Mouse (Mus musculus) forebrain, postnatal 0 days (tissue): Measurements from ENCODE around the gene Dnase1l2. TPM values are rescaled to one million over a fixed set of nuclear protein-coding genes. Genes with fewer than 3 reads are reported as not detected.

Source experiments
- ATAC-seq: fragments of 200-750 bp; cut with Nextera tagmentation; 2 replicates; pipeline ENCODE4 v1.8.0; 2017; ENCODE audit warnings: mild to moderate bottlenecking, moderate library complexity
- DNase-seq: peaks from one replicate; pipeline ENCODE4 v3.0.0-alpha.2; 2015
- H3K27ac ChIP-seq: fragments of 300-500 bp; sonication (generic); 2 replicates; pipeline ENCODE4 v1.5.1; 2014; ENCODE audit warnings: low read depth, mild to moderate bottlenecking, antibody characterized with exemption, low read length, moderate library complexity, mixed read lengths
- H3K27me3 ChIP-seq: fragments of 300-500 bp; sonication (generic); 2 replicates; pipeline ENCODE4 v1.6.1; 2014; ENCODE audit warnings: mild to moderate bottlenecking, low read length, mixed read lengths; ENCODE audit not compliant: insufficient read depth
- H3K36me3 ChIP-seq: fragments of 300-500 bp; sonication (generic); 2 replicates; pipeline ENCODE4 v1.6.1; 2014; ENCODE audit warnings: mild to moderate bottlenecking, moderate library complexity; ENCODE audit not compliant: insufficient read depth
- H3K4me1 ChIP-seq: fragments of 300-500 bp; sonication (generic); 2 replicates; pipeline ENCODE4 v1.6.1; 2014; ENCODE audit warnings: antibody characterized with exemption; ENCODE audit not compliant: insufficient read depth
- H3K4me2 ChIP-seq: fragments of 300-500 bp; sonication (generic); 2 replicates; pipeline ENCODE4 v1.6.1; 2014; ENCODE audit warnings: low read depth, mild to moderate bottlenecking, moderate library complexity
- H3K4me3 ChIP-seq: fragments of 300-500 bp; sonication (generic); 2 replicates; pipeline ENCODE4 v1.5.1; 2014; ENCODE audit warnings: low read depth, low read length, mixed read lengths
- H3K9ac ChIP-seq: fragments of 300-500 bp; sonication (generic); 2 replicates; pipeline ENCODE4 v1.6.1; 2014; ENCODE audit warnings: mild to moderate bottlenecking
- H3K9me3 ChIP-seq: fragments of 300-500 bp; sonication (generic); 2 replicates; pipeline ENCODE4 v1.6.1; 2016; ENCODE audit warnings: low read length
- CTCF ChIP-seq: sonication (generic); IDR thresholded peaks from 2 replicates; pipeline ENCODE4 v1.5.1; 2016; ENCODE audit warnings: antibody characterized with exemption, control low read depth, low read depth
- WGBS: fragments of 180-500 bp; shearing (Covaris S2); extraction: QIAGEN DNeasy Blood & Tissue Kit; methylation state at CpG from one replicate; pipeline ENCODE4 v1.1.7; 2014; 5-methylcytosine and 5-hydroxymethylcytosine counted together
- polyA plus RNA-seq: library from polyadenylated mRNA; unstranded; fragments of >200 nt; fragmentation: Nextera tagmentation; extraction: Ambion mirVana; gene quantifications from 2 replicates; pipeline ENCODE4 v1.2.1, GENCODE M21; 2015
- total RNA-seq: library from RNA; depleted of rRNA; stranded (reverse); fragments of >200 nt; gene quantifications from 2 replicates; pipeline ENCODE4 v1.2.3, GENCODE M21; 2014; rRNA removed

The Dnase1l2 gene
- total and polyA plus RNA-seq, 2 experiments from 2014 or later: 0.92 to 4.7 TPM

DNA sequence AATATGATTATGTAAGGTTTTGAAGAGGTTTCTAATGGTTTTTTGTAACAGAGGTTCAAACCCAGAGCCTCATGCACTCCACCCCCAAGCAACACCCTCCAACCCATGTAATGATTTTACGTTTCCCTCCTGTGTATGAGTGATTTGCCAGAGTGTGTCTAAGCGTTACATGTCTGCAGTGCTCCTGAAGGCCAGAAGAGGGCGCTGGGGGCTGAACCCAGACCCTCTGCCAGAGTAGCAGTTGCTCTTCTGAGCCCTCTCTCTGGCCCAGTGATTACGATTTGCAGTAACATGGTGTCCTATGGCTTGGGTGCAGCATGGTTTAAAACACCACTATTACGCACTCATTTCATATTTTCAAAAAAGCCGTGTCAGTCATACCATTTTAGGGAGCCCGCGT, 51.8 kb downstream of the Dnase1l2 start:
- no peaks in the 10 kb centered on the region for H3K4me1 ChIP-seq
- peaks cover 72% of the 10 kb centered on the region for H3K36me3 ChIP-seq
- no peak overlapping the region for H3K27ac ChIP-seq
- H3K9me3 ChIP-seq: no peaks in the 10 kb centered on the region
- no peak for DNase-seq
- peak; percentile 56 for TF ChIP-seq CTCF
- WGBS: 70% methylated on average over 8 of the region's 8 CpGs
- H3K9ac ChIP-seq: no peak overlapping the region
- H3K4me3 ChIP-seq: no peak overlapping the region
- H3K27me3 ChIP-seq: no peaks in the 10 kb centered on the region
- no peak for ATAC-seq
- no peak overlapping the region for H3K4me2 ChIP-seq

Other genes with a start within 250 kb of the Dnase1l2 start
- 94.5 and 113 TPM in 2 replicates for gene Tbc1d24, start 237.5 kb downstream of the Dnase1l2 start, total RNA-seq
- gene Tbc1d24, start 237.5 kb downstream of the Dnase1l2 start, polyA plus RNA-seq: 15.7 and 23.5 TPM in 2 replicates
- 18.3 and 19.6 TPM in 2 replicates for gene Ntn3, start 233.6 kb downstream of the Dnase1l2 start, total RNA-seq
- 2.9 and 4.0 TPM in 2 replicates for gene Ntn3, start 233.6 kb downstream of the Dnase1l2 start, polyA plus RNA-seq
- gene Tedc2, start 222.3 kb downstream of the Dnase1l2 start, total RNA-seq: 19.7 and 20.1 TPM in 2 replicates
- gene Tedc2, start 222.3 kb downstream of the Dnase1l2 start, polyA plus RNA-seq: 9.6 and 10.0 TPM in 2 replicates
- gene Ccnf, start 191.6 kb downstream of the Dnase1l2 start, total RNA-seq: 6.2 and 7.4 TPM in 2 replicates
- gene Ccnf, start 191.6 kb downstream of the Dnase1l2 start, polyA plus RNA-seq: 4.1 and 6.9 TPM in 2 replicates
- 0.38 and 0.62 TPM in 2 replicates for gene Abca17, start 92.0 kb downstream of the Dnase1l2 start, total RNA-seq
- 0.70 and 0.86 TPM in 2 replicates for gene Abca17, start 92.0 kb downstream of the Dnase1l2 start, polyA plus RNA-seq
- 53.0 and 71.2 TPM in 2 replicates for gene Abca3, start 91.2 kb downstream of the Dnase1l2 start, total RNA-seq
- 15.5 and 22.9 TPM in 2 replicates for gene Abca3, start 91.2 kb downstream of the Dnase1l2 start, polyA plus RNA-seq
- 289 and 291 TPM in 2 replicates for gene Rnps1, start 28.5 kb downstream of the Dnase1l2 start, total RNA-seq
- gene Rnps1, start 28.5 kb downstream of the Dnase1l2 start, polyA plus RNA-seq: 361 and 363 TPM in 2 replicates
- gene Eci1, start 16.5 kb downstream of the Dnase1l2 start, total RNA-seq: 20.2 and 22.0 TPM in 2 replicates
- 23.3 and 30.0 TPM in 2 replicates for gene Eci1, start 16.5 kb downstream of the Dnase1l2 start, polyA plus RNA-seq
- 34.2 and 37.5 TPM in 2 replicates for gene E4f1, start 27.2 kb upstream of the Dnase1l2 start, total RNA-seq
- gene E4f1, start 27.2 kb upstream of the Dnase1l2 start, polyA plus RNA-seq: 9.2 and 25.6 TPM in 2 replicates
- gene Pgp, start 27.3 kb upstream of the Dnase1l2 start, total RNA-seq: 37.8 and 39.5 TPM in 2 replicates
- 68.1 and 72.5 TPM in 2 replicates for gene Pgp, start 27.3 kb upstream of the Dnase1l2 start, polyA plus RNA-seq
- 1.2 and 2.0 TPM in 2 replicates for gene Bricd5, start 30.8 kb upstream of the Dnase1l2 start, total RNA-seq
- gene Bricd5, start 30.8 kb upstream of the Dnase1l2 start, polyA plus RNA-seq: 1.6 and 4.3 TPM in 2 replicates
- gene Mlst8, start 36.0 kb upstream of the Dnase1l2 start, total RNA-seq: 36.5 and 45.5 TPM in 2 replicates
- 23.9 and 28.2 TPM in 2 replicates for gene Mlst8, start 36.0 kb upstream of the Dnase1l2 start, polyA plus RNA-seq
- 90.0 and 113 TPM in 2 replicates for gene Caskin1, start 45.5 kb upstream of the Dnase1l2 start, total RNA-seq
- gene Caskin1, start 45.5 kb upstream of the Dnase1l2 start, polyA plus RNA-seq: 14.9 and 25.3 TPM in 2 replicates
- gene Traf7, start 84.8 kb upstream of the Dnase1l2 start, total RNA-seq: 145 and 168 TPM in 2 replicates
- gene Traf7, start 84.8 kb upstream of the Dnase1l2 start, polyA plus RNA-seq: 81.4 and 82.0 TPM in 2 replicates
- 5.0 and 7.1 TPM in 2 replicates for gene Rab26, start 91.1 kb upstream of the Dnase1l2 start, total RNA-seq
- 10.1 and 12.4 TPM in 2 replicates for gene Rab26, start 91.1 kb upstream of the Dnase1l2 start, polyA plus RNA-seq
- 48.9 and 58.8 TPM in 2 replicates for gene Pkd1, start 106.7 kb upstream of the Dnase1l2 start, total RNA-seq
- 4.9 and 8.9 TPM in 2 replicates for gene Pkd1, start 106.7 kb upstream of the Dnase1l2 start, polyA plus RNA-seq
- 81.2 and 92.6 TPM in 2 replicates for gene Tsc2, start 189.5 kb upstream of the Dnase1l2 start, total RNA-seq
- 44.2 and 56.2 TPM in 2 replicates for gene Tsc2, start 189.5 kb upstream of the Dnase1l2 start, polyA plus RNA-seq
- 10.1 and 10.2 TPM in 2 replicates for gene Nthl1, start 189.6 kb upstream of the Dnase1l2 start, total RNA-seq
- 8.6 and 9.8 TPM in 2 replicates for gene Nthl1, start 189.6 kb upstream of the Dnase1l2 start, polyA plus RNA-seq
- gene Slc9a3r2, start 207.2 kb upstream of the Dnase1l2 start, total RNA-seq: 43.5 and 54.5 TPM in 2 replicates
- gene Slc9a3r2, start 207.2 kb upstream of the Dnase1l2 start, polyA plus RNA-seq: 42.0 and 48.3 TPM in 2 replicates
- gene Npw, start 215.4 kb upstream of the Dnase1l2 start, total RNA-seq: not detected in 2 replicates
- gene Npw, start 215.4 kb upstream of the Dnase1l2 start, polyA plus RNA-seq: 0.64 and 0.96 TPM in 2 replicates
- gene Zfp598, start 226.6 kb upstream of the Dnase1l2 start, total RNA-seq: 31.2 and 41.5 TPM in 2 replicates
- gene Zfp598, start 226.6 kb upstream of the Dnase1l2 start, polyA plus RNA-seq: 14.6 and 15.0 TPM in 2 replicates
- 218 and 221 TPM in 2 replicates for gene Syngr3, start 246.8 kb upstream of the Dnase1l2 start, total RNA-seq
- gene Syngr3, start 246.8 kb upstream of the Dnase1l2 start, polyA plus RNA-seq: 255 and 290 TPM in 2 replicates